Mouse (Mus musculus) large intestine, adult 2 months (tissue): ENCODE data around the gene Nsd1. TPM values are rescaled to one million over a fixed set of nuclear protein-coding genes. Genes with fewer than 3 reads are reported as not detected.

Experiments
- DNase-seq: peaks from one replicate; pipeline ENCODE4 v3.0.0-alpha.2; 2012; ENCODE audit warnings: low read depth, low spot score
- WGBS: fragments of 180-500 bp; shearing (Covaris S2); methylation state at CpG from one replicate; pipeline ENCODE4 v1.1.7; 2018; 5-methylcytosine and 5-hydroxymethylcytosine counted together
- polyA plus RNA-seq: library from polyadenylated mRNA; depleted of rRNA; stranded (reverse); fragments of >200 nt; gene quantifications from 2 replicates; pipeline ENCODE4 v1.2.3, GENCODE M21; 2012

Gene Nsd1
- polyA plus RNA-seq, 1 experiment = 11.7 TPM

DNA sequence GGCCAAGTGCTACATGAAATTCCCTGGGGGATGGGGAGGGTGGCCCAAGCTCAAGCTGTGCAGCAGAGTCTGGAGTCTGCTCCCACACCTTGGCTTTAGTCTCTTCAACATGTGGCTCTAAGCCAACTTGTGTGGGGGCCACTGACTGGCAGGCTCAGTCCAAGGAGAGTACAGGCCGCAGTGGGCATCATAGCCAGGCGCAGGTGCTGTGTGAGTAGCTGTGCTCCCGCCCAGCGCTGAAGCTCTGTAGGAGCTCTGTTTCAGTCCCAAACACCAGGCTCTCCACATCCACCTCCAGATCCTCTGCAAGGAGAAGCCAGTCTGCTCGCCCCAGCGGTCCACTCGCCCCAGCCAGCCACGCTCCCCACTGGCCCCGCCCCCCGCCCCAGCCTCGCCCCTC, 116.0 kb downstream of the Nsd1 start:
- 64% methylated on average over 11 of the region's 11 CpGs for WGBS
- DNase-seq = no peak

DNA sequence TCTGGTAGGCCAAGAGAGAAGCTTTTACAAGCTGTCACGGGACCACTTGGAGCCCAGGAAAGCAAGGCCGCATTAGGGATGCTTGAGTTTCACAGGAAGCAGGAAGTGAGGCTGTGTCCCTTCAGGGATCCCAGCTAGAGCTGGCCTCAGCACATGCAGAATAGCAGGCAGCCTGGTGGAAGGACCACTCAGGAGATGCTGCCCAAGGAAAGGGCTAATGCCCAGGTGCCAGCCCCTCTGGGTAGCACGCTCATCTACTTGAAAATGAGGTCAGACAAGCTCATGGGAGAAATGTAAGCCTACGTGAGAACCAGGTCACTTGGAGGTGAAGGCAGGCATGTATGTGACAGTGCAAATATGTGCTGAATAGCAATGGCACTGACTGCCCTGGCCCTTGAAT, 117.6 kb downstream of the Nsd1 start:
- WGBS = 58% methylated on average over 4 of the region's 4 CpGs

GRCm38 (mm10) chr13:55327633-55328032, 118.1 kb downstream of the Nsd1 start:
- peak; percentile 85 for DNase-seq
- 7% methylated on average over 8 of the region's 8 CpGs for WGBS

More for the DNA sequence above, 117.6 kb downstream of the Nsd1 start:
- no peak for DNase-seq

GRCm38 (mm10) chr13:55328171-55328570, 118.6 kb downstream of the Nsd1 start:
- WGBS = 81% methylated on average over 6 of the region's 6 CpGs
- no peak for DNase-seq

GRCm38 (mm10) chr13:55328641-55329040, 119.1 kb downstream of the Nsd1 start:
- 83% methylated on average over 4 of the region's 4 CpGs for WGBS
- no peak for DNase-seq

GRCm38 (mm10) chr13:55329109-55329682, 119.6 kb downstream of the Nsd1 start:
- under 1% methylated on average over 29 of the region's 29 CpGs for WGBS
- DNase-seq = no peak

DNA sequence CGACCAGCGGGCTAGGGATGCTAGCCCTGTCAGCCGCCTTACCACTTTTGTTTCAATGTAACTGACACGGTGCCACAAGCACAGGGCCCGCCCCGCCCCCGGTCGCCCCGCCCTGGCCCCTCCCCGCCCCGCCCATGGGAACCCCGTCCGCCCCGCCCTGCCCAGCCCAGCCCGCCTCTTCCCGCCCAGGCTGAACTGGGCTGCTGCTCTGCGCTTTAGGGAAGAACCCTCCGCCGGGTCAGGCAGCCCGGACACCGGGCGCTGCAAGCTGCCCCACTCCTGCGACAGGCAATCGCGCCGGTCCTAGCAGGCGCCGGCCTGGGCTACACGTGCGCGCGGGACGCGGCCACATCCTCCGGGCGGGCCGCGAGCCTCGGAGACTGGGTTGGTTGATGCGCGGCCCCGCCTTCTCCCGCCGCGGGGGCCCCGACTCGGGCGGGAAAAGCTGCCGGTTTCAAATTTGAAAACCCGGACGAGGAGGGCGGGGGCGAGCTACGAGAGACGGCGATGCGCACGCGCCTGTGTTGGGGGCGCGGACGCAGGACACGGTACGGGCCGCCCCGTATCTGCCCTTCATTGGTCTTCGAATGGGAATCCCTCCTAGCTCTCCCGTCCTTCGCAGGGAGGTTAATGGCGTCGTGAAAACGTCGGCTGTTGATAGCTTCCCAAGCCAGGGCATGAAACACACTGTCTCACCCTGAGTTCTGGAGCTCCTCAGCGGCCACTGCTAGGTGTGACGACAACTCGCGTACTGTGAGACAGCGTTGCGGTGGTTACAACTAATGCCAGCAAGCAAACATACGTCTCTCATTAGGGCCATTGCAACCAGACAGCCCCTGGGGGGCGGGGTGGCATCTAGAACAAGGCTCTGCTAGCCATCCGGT, 120.3 kb downstream of the Nsd1 start, which contains the start of gene Mxd3:
Gene Mxd3, minus strand, starts transcription at position 141 of the 884 bp plus-strand sequence.
- DNase-seq = no peak

DNA sequence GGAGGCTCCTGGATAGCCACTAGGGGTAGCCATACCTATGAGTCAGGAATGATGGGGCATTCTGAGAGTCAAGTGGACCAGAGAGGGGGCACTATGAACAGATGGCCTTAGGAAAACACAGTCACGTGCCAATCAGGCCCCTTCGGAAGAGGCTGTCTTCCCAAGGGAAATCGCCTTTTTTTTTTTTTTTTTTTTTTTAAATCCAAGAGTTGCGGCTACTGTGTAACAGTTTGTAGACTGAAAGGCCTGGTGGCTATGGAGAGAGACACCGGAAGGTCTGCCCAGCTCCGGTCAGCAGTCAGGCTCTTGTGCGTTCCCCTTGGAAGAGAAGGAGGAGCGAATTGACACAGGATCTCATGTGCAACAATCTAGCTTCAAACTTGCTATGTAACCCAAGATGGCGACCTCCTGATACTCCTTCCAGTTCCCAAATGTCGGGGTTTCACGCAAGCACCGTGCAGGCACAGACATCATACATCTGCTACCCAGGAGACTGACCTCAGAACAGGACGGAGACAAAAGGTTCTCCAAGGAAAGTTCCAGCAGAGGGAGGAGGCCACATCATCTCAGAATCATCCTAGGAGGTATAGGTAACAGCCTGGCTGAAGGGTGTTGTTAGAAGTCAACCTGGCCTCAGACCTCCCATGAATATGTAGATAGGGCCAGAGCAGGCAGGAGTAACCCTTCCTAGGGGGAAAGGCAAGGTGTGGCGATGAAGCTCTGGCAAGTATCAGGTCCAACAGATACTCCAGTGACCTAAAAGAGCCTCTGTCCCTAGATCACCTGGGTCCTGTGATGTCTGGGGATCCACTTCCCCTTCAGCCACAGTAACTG, 121.2 kb downstream of the Nsd1 start:
- DNase-seq = no peak
- 68% methylated on average over 14 of the region's 14 CpGs for WGBS

More for the DNA sequence above, 120.3 kb downstream of the Nsd1 start, which contains the start of gene Mxd3:
- 1% methylated on average over 79 of the region's 82 CpGs for WGBS

- DNase-seq = no peak
- WGBS = 80% methylated on average over 3 of the region's 3 CpGs
Observed at GRCm38 (mm10) chr13:55332331-55332730, 122.7 kb downstream of the Nsd1 start.

GRCm38 (mm10) chr13:55335701-55336100, 126.1 kb downstream of the Nsd1 start:
- WGBS = 82% methylated on average over 4 of the region's 4 CpGs
- no peak for DNase-seq

- DNase-seq = no peak
- WGBS = 73% methylated on average over 10 of the region's 10 CpGs
Observed at GRCm38 (mm10) chr13:55337341-55337975, 127.9 kb downstream of the Nsd1 start.

DNA sequence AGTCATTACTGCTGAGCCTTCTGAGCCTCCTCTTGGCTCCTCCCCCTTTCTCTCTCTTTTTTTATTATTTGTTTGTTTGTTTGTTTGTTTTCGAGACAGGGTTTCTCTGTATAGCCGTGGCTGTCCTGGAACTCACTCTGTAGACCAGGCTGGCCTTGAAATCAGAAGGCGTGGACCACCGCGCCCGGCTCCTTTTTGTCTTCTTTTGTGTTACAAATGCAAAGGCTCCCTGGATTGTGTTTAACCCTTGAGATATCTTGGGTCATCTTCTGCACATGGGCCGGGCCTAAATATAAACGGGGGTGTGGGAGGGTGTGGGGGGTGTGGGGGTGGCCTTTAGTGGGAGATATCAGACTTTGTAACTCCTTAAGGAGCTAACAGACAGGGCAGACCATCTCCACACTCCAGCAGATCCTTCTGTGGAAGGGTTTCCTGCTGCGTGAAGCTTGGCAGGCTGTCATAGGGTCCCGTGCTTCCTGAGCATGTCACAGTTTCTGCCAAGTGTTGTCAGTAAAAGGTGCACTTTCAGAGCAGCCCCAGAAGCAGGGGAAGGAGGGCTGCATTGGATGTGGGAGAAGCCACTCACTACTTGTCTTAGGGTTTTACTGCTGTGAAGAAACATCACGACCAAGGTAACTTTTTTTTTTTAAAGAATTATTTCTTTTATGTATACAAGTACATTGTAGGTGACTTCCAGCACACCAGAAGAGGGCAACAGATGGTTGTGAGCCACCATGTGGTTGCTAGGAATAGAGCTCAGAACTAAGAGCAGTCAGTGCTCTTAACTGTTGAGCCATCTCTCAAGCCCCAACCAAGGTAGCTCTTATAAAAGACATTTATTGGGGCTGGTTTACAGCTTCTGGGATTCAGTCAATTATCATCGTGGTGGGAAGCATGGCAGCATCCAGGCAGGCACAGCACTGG, 128.8 kb downstream of the Nsd1 start:
- no peak for DNase-seq
- WGBS = 54% methylated on average over 12 of the region's 12 CpGs

DNA sequence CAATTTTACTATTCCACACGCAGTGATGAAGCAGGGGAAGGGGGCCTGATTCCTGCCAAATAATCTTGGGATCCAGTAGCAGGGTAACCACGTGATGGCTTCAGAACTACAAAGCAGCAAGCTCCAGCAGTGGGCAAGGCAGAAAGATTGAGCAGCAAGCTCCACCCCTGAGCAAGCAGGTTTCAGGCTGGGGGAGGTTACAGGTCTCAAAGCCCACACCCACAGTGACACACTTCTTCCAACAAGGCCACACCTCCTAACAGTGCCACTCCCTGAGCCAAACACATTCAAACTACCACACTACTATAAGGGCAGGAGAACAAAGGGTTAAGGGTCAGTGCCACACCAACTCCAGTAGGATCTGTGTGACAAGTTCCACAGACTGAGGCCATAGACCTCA, 129.7 kb downstream of the Nsd1 start:
- no peak for DNase-seq
- 8% methylated on average over 2 of the region's 2 CpGs for WGBS

- DNase-seq = no peak
Observed at GRCm38 (mm10) chr13:55342469-55342868, 132.9 kb downstream of the Nsd1 start.

DNA sequence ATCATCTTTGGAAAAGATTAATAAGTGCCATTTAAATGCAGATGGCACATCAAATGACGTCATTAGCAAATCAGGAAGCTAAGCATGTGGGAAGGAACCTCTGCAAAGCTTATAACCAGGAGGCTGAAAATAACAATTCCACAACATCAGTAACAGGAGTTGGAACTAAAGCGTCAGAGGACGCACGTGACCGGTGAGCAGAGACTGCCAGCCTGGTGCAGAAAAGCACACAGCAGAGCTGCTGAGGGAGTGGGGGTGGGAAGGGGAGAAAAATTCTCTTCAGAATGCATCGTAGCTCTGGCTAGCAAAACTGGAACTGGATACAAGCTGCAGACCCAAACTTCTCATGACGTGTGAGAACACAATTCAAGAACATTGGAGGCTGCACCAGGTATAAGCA, 134.7 kb downstream of the Nsd1 start:
- no peak for DNase-seq
- 85% methylated on average over 7 of the region's 7 CpGs for WGBS

More at GRCm38 (mm10) chr13:55342469-55342868, 132.9 kb downstream of the Nsd1 start:
- WGBS = 38% methylated on average over 11 of the region's 11 CpGs

GRCm38 (mm10) chr13:55346745-55347144, 137.2 kb downstream of the Nsd1 start:
- 78% methylated on average over 11 of the region's 11 CpGs for WGBS

GRCm38 (mm10) chr13:55361145-55361544, 151.6 kb downstream of the Nsd1 start:
- no peak for DNase-seq

More at GRCm38 (mm10) chr13:55346745-55347144, 137.2 kb downstream of the Nsd1 start:
- no peak for DNase-seq

DNA sequence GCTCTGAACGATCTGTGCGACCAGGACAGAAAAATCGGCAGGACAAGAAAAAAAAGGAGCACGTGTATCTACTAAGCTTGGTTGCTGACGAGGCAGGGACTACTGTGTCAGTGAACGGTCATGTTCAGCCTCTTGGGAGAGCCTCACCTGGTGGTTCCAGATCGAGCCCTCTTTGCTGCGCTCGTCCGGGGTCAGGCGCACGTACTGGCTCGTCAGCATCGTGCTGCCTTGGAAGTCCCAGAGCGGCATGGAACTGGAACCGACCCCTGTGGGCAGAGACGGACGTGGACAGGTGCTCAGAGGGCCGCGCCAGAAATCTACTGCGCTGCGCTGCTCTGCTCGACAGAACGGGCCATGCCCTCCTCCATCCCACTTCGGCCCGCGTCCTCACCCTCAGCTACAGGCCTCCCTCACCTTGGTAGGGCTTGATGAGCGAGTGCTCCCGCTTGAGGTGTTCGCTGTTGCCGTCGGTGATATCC, 152.4 kb downstream of the Nsd1 start:
- under 1% methylated on average over 32 of the region's 32 CpGs for WGBS
- DNase-seq = no peak
